In genomic region chr10:13500938-13501496, GRCm38 (mm10) we compare ENCODE assay signal across 7 mouse cellular contexts. TPM values are rescaled to one million over a fixed set of nuclear protein-coding genes. Genes with fewer than 3 reads are reported as not detected.
DNase-seq lines count a peak whose midpoint lies in the region; ATAC-seq and TF ChIP-seq lines count a peak whose summit lies in the region.

No protein-coding gene starts in this region.

- peak overlapping the region; percentile 65 for H3K4me3 ChIP-seq in embryonic facial prominence, embryonic 13.5 days
- peak overlapping the region; percentile 62 for H3K4me3 ChIP-seq in kidney, adult 2 months (ENCODE audit: insufficient read depth, low read depth, low read length)
- peak overlapping the region; percentile 63 for H3K4me3 ChIP-seq in limb, embryonic 12.5 days (replicated peaks)
- H3K4me3 ChIP-seq in midbrain, embryonic 15.5 days, result peak overlapping the region; percentile 67
- H3K4me3 ChIP-seq in spleen, adult 2 months (ENCODE audit: extremely low read depth, insufficient read depth, insufficient read length), result peak overlapping the region; percentile 83

- peak overlapping the region; percentile 76 for H3K9ac ChIP-seq in embryonic facial prominence, embryonic 13.5 days
- peak overlapping the region; percentile 63 for H3K9ac ChIP-seq in limb, embryonic 12.5 days (replicated peaks)
- peak overlapping the region; percentile 83 for H3K9ac ChIP-seq in midbrain, embryonic 15.5 days

- peaks cover 13% of the 10 kb centered on the region for H3K36me3 ChIP-seq in embryonic facial prominence, embryonic 13.5 days
- peaks cover 2% of the 10 kb centered on the region for H3K36me3 ChIP-seq in kidney, adult 2 months (ENCODE audit: control insufficient read depth, insufficient read depth, low read length)
- H3K36me3 ChIP-seq in limb, embryonic 12.5 days, result peaks cover 9% of the 10 kb centered on the region; the same call in 1 of the 2 replicates
- H3K36me3 ChIP-seq in midbrain, embryonic 15.5 days (replicated peaks), result no peaks in the 10 kb centered on the region
- peaks cover 2% of the 10 kb centered on the region; the same call in 1 of the 2 replicates for H3K36me3 ChIP-seq in spleen, adult 2 months (ENCODE audit: control insufficient read depth, insufficient read depth, low read length)

- peak overlapping the region; percentile 83 for H3K4me2 ChIP-seq in embryonic facial prominence, embryonic 13.5 days
- H3K4me2 ChIP-seq in limb, embryonic 12.5 days, result peak overlapping the region; percentile 83
- H3K4me2 ChIP-seq in midbrain, embryonic 15.5 days, result peak overlapping the region; percentile 84

- 0% methylated on average over 30 of the region's 30 CpGs for WGBS in embryonic facial prominence, embryonic 13.5 days
- under 1% methylated on average over 30 of the region's 30 CpGs for WGBS in kidney, adult 2 months
- WGBS in limb, embryonic 12.5 days, result under 1% methylated on average over 30 of the region's 30 CpGs
- under 1% methylated on average over 30 of the region's 30 CpGs for WGBS in midbrain, embryonic 15.5 days
- under 1% methylated on average over 26 of the region's 30 CpGs for WGBS in spleen, adult 2 months

- TF ChIP-seq CTCF in kidney, adult 2 months (conservative IDR thresholded peaks at IDR 0.05; ENCODE audit: insufficient read depth, insufficient read length, low read depth, low read length), result no peak
- no peak for TF ChIP-seq CTCF in spleen, adult 2 months (IDR thresholded peaks at IDR 0.05; ENCODE audit: extremely low read depth, insufficient read depth, insufficient read length, insufficient replicate concordance)

- H3K27ac ChIP-seq in embryonic facial prominence, embryonic 13.5 days, result no peak overlapping the region; the same call in 1 of the 2 replicates
- H3K27ac ChIP-seq in kidney, adult 2 months (ENCODE audit: insufficient read depth, low read depth, low read length), result peak overlapping the region; percentile 58
- no peak overlapping the region for H3K27ac ChIP-seq in limb, embryonic 12.5 days
- no peak overlapping the region for H3K27ac ChIP-seq in midbrain, embryonic 15.5 days
- peak overlapping the region; percentile 58 for H3K27ac ChIP-seq in spleen, adult 2 months (ENCODE audit: insufficient read depth, low read length)

- DNase-seq in adrenal gland, postnatal 36 days, result peak; percentile 91 to 93
- peak; percentile 89 to 92 for DNase-seq in heart, adult 18-20 months
- peak; percentile 95 for DNase-seq in kidney, adult 2 months
- DNase-seq in spleen, adult 2 months (ENCODE audit: low read depth in 1 of 2, low spot score in 2 of 2), result peak; percentile 67 to 78

- no peaks in the 10 kb centered on the region for H3K9me3 ChIP-seq in embryonic facial prominence, embryonic 13.5 days
- H3K9me3 ChIP-seq in limb, embryonic 12.5 days, result no peaks in the 10 kb centered on the region
- no peaks in the 10 kb centered on the region for H3K9me3 ChIP-seq in midbrain, embryonic 15.5 days

- H3K27me3 ChIP-seq in embryonic facial prominence, embryonic 13.5 days, result peaks cover 5% of the 10 kb centered on the region
- no peaks in the 10 kb centered on the region for H3K27me3 ChIP-seq in kidney, adult 2 months (replicated peaks; ENCODE audit: control insufficient read depth, insufficient read depth, low read length)
- 0 out of 2 replicates have a peak, but pooled peaks cover 4% of the 10 kb centered on the region for H3K27me3 ChIP-seq in limb, embryonic 12.5 days
- H3K27me3 ChIP-seq in midbrain, embryonic 15.5 days (replicated peaks), result 0 out of 2 replicates have a peak, but pooled peaks cover 4% of the 10 kb centered on the region
- no peaks in the 10 kb centered on the region for H3K27me3 ChIP-seq in spleen, adult 2 months (ENCODE audit: control insufficient read depth, insufficient read depth, low read length)

- peaks cover 8% of the 10 kb centered on the region for H3K4me1 ChIP-seq in embryonic facial prominence, embryonic 13.5 days
- H3K4me1 ChIP-seq in kidney, adult 2 months (ENCODE audit: control insufficient read depth, insufficient read depth, low read length), result peaks cover 12% of the 10 kb centered on the region; the same call in 1 of the 2 replicates
- no peaks in the 10 kb centered on the region; the same call in 1 of the 2 replicates for H3K4me1 ChIP-seq in limb, embryonic 12.5 days (replicated peaks)
- H3K4me1 ChIP-seq in midbrain, embryonic 15.5 days, result peaks cover 7% of the 10 kb centered on the region; the same call in 1 of the 2 replicates
- H3K4me1 ChIP-seq in spleen, adult 2 months (ENCODE audit: control insufficient read depth, insufficient read depth, insufficient read length), result peaks cover 6% of the 10 kb centered on the region; the same call in 1 of the 2 replicates

- TF ChIP-seq POLR2A in kidney, adult 2 months (IDR thresholded peaks at IDR 0.05; ENCODE audit: low read depth, low read length), result peak; percentile 26
- peak; percentile 29 for TF ChIP-seq POLR2A in spleen, adult 2 months (IDR thresholded peaks at IDR 0.05; ENCODE audit: low read depth, low read length)

- peak; percentile 80 for ATAC-seq in embryonic facial prominence, embryonic 13.5 days (ENCODE audit: insufficient number of reproducible peaks, insufficient read depth, low FRiP score, low TSS enrichment, low read depth)
- peak; percentile 83 for ATAC-seq in limb, embryonic 12.5 days (ENCODE audit: insufficient number of reproducible peaks, insufficient read depth, low FRiP score, low TSS enrichment, low read depth)
- peak; percentile 93 for ATAC-seq in midbrain, embryonic 15.5 days (replicated peaks)

RNA-seq across cellular contexts. Expression of gene Fuca2, which starts 1.7 kb away (rescaled TPM):
- 10 to 100 TPM; 17.9 to 19.3 TPM for total RNA-seq in adrenal gland, postnatal 36 days (2021)
- polyA plus RNA-seq in embryonic facial prominence, embryonic 13.5 days (2015; fragmentation: Nextera tagmentation; extraction: Ambion mirVana), result 40.5 and 49.4 TPM in 2 replicates
- total RNA-seq in heart, adult 18-20 months (2021), result 100 to 1,000 TPM; 173 to 185 TPM
- polyA plus RNA-seq in kidney, adult 2 months (2012; rRNA removed), result 120 TPM in 2 replicates
- 27.8 and 31.2 TPM in 2 replicates for polyA plus RNA-seq in limb, embryonic 12.5 days (2016; fragmentation: Nextera tagmentation; extraction: Ambion mirVana)
- 39.7 and 39.9 TPM in 2 replicates for polyA plus RNA-seq in midbrain, embryonic 15.5 days (2015; fragmentation: Nextera tagmentation; extraction: Ambion mirVana)
- 11.1 and 12.5 TPM in 2 replicates for polyA plus RNA-seq in spleen, adult 2 months (2012; rRNA removed)

RNA-seq across cellular contexts. Expression of gene Phactr2, which starts 26.8 kb away (rescaled TPM):
- 10 to 100 TPM; 22.9 to 30.1 TPM for total RNA-seq in adrenal gland, postnatal 36 days (2021)
- polyA plus RNA-seq in embryonic facial prominence, embryonic 13.5 days (2015; fragmentation: Nextera tagmentation; extraction: Ambion mirVana), result 22.9 and 24.9 TPM in 2 replicates
- 10 to 100 TPM; 43.4 to 45.7 TPM for total RNA-seq in heart, adult 18-20 months (2021)
- polyA plus RNA-seq in kidney, adult 2 months (2012; rRNA removed), result 10.7 and 12.5 TPM in 2 replicates
- 21.7 and 23.5 TPM in 2 replicates for polyA plus RNA-seq in limb, embryonic 12.5 days (2016; fragmentation: Nextera tagmentation; extraction: Ambion mirVana)
- 7.5 and 8.2 TPM in 2 replicates for polyA plus RNA-seq in midbrain, embryonic 15.5 days (2015; fragmentation: Nextera tagmentation; extraction: Ambion mirVana)
- 3.5 and 4.1 TPM in 2 replicates for polyA plus RNA-seq in spleen, adult 2 months (2012; rRNA removed)

RNA-seq across cellular contexts. Expression of gene Adat2, which starts 51.7 kb away (rescaled TPM):
- total RNA-seq in adrenal gland, postnatal 36 days (2021), result 1 to 10 TPM; 3.0 to 4.1 TPM
- polyA plus RNA-seq in embryonic facial prominence, embryonic 13.5 days (2015; fragmentation: Nextera tagmentation; extraction: Ambion mirVana), result 4.8 TPM in 2 replicates
- 1 to 10 TPM; 2.7 to 3.2 TPM for total RNA-seq in heart, adult 18-20 months (2021)
- polyA plus RNA-seq in kidney, adult 2 months (2012; rRNA removed), result 4.6 and 4.7 TPM in 2 replicates
- 3.8 and 5.4 TPM in 2 replicates for polyA plus RNA-seq in limb, embryonic 12.5 days (2016; fragmentation: Nextera tagmentation; extraction: Ambion mirVana)
- polyA plus RNA-seq in midbrain, embryonic 15.5 days (2015; fragmentation: Nextera tagmentation; extraction: Ambion mirVana), result 1.5 and 2.0 TPM in 2 replicates
- polyA plus RNA-seq in spleen, adult 2 months (2012; rRNA removed), result 2.7 and 2.9 TPM in 2 replicates

RNA-seq across cellular contexts. Expression of gene Pex3, which starts 51.9 kb away (rescaled TPM):
- total RNA-seq in adrenal gland, postnatal 36 days (2021), result 10 to 100 TPM; 30.1 to 38.4 TPM
- 25.2 and 28.3 TPM in 2 replicates for polyA plus RNA-seq in embryonic facial prominence, embryonic 13.5 days (2015; fragmentation: Nextera tagmentation; extraction: Ambion mirVana)
- total RNA-seq in heart, adult 18-20 months (2021), result 10 to 100 TPM; 20.6 to 21.5 TPM
- 15.6 and 17.3 TPM in 2 replicates for polyA plus RNA-seq in kidney, adult 2 months (2012; rRNA removed)
- 20.3 and 23.4 TPM in 2 replicates for polyA plus RNA-seq in limb, embryonic 12.5 days (2016; fragmentation: Nextera tagmentation; extraction: Ambion mirVana)
- polyA plus RNA-seq in midbrain, embryonic 15.5 days (2015; fragmentation: Nextera tagmentation; extraction: Ambion mirVana), result 27.8 TPM in 2 replicates
- polyA plus RNA-seq in spleen, adult 2 months (2012; rRNA removed), result 2.9 and 3.0 TPM in 2 replicates

Comparison
In these comparisons a context has a peak if more than half of its experiments do, and no peak if none do; other contexts are left out.
1. H3K27ac ChIP-seq: peak in kidney, adult 2 months (single experiment) and spleen, adult 2 months (single experiment); none in embryonic facial prominence, embryonic 13.5 days (single experiment), limb, embryonic 12.5 days (single experiment) and midbrain, embryonic 15.5 days (single experiment).
2. Peak in every context shown above with its lines, with median percentiles within 50 percentile points of each other: DNase-seq, ATAC-seq, H3K4me2 ChIP-seq, H3K4me3 ChIP-seq and H3K9ac ChIP-seq.